Mouse (Mus musculus): Measurements from ENCODE around the gene Rfc2. TPM values are rescaled to one million over a fixed set of nuclear protein-coding genes. Genes with fewer than 3 reads are reported as not detected.
"Not testable (repeated sequence)": the region's sequence is repeated elsewhere in the genome, so short reads cannot be mapped to it uniquely, and the experiment has no call there.

Rfc2 gene
- polyA plus RNA-seq, 1 experiment from 2014 or later, result 326 TPM

DNA sequence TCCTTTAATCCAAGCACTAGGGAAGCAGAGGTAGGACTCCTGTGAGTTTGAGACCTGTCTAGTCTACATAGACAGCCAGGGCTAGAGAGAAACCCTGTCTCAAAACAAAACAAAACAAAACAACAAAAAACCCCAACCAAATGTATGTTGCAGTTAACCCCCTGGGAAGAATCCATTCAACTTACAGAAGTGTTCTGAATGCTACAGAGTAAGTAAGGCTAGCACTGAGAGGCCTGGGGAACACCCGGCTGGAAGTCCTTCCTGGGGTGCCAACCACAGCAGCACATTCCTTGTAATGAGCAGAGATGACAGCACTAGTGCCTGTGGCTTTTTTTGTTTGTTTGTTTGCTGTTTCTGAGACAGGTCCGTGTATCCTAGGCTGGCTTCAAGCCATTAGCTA is 51.7 kb downstream of the Rfc2 start:
- peaks cover 13% of the 10 kb centered on the region for H3K4me1 ChIP-seq
- H3K9me3 ChIP-seq, result no peaks in the 10 kb centered on the region
- no peak overlapping the region for H3K4me3 ChIP-seq
- H3K4me2 ChIP-seq, result no peak overlapping the region
- no peak overlapping the region for H3K27ac ChIP-seq
- no peak overlapping the region for H3K9ac ChIP-seq
- 61% methylated on average over 2 of the region's 2 CpGs for WGBS
- peaks cover 82% of the 10 kb centered on the region for H3K36me3 ChIP-seq
- ATAC-seq (ENCODE audit: insufficient number of reproducible peaks, insufficient read depth, low FRiP score, low TSS enrichment, low read depth), result no peak
- H3K27me3 ChIP-seq, result no peaks in the 10 kb centered on the region

DNA sequence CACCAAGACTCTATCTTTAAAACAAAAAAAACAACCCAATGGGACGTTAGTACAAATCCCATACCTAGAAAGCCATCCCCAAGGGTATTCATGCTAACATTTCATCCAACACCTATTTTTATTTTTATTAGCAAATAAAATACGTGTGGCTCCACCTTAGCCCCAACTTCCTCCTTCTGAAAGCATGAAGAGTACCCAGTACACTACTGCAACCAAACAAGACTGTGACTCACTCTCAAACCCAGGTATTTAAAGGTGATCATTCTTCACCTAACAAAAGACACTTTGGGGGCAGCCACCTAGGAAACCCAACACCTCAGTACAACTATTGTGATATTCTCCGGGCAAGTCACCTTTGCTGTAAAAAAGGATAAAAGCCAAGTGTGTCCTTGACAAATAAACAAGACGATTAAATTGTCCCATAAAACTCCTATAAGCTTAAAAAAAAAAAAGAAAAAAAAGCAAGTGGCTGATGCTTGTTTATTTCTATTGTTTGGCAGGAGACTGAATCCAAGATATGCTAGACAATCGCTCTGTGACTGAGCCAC is 56.7 kb downstream of the Rfc2 start:
- Histone ChIP-seq H3K9ac (peak overlapping the region; percentile 100), H3K4me1 (peaks cover 16% of the 10 kb centered on the region), H3K9me3 (no peaks in the 10 kb centered on the region), H3K4me3 (peak overlapping the region; percentile 99), H3K27ac (peak overlapping the region; percentile 96), H3K36me3 (peaks cover 37% of the 10 kb centered on the region), H3K27me3 (no peaks in the 10 kb centered on the region), H3K4me2 (peak overlapping the region; percentile 80)
- 26% methylated on average over 5 of the region's 5 CpGs for WGBS
- ATAC-seq (ENCODE audit: insufficient number of reproducible peaks, insufficient read depth, low FRiP score, low TSS enrichment, low read depth), result no peak

DNA sequence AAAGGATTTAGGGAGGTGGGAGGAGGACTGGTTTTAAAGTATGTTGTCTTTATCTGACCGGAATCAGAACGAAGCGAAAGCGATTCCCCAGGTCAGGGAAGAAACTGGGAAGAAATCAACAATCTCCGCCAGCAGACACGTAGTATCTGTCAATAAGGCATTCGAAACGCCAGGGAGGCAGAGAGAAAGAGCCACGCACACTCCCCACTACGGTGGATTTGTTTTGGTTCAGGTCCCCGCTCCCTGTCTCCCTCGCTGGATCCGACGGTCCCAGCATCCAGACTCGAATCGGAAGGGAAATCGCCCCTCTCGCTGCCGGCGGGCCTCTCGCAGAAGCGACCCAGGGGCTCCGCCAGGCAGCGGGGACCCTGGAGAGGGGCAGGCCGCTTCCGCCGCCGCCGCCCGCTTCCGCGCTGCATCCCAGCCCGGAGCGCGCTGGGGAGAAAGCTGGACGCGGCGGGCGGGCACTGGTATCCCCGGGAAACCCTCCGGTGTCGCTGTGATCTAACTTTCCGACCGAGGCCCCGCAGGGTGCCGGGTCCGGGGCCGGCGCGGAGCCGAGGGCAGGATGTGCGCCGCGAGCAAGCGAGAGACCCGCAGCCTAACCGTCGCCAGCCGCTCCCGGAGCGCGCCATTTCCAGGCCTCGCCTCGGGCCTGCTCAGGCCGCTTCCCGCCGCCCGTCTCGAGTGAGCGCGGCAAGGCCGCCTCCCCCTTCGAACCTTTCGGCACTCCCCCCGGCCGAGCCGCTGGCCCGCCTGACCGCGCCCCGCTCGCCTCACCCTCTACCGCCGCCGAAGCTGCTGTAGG is 57.5 kb downstream of the Rfc2 start:
- Histone ChIP-seq H3K27me3 (no peaks in the 10 kb centered on the region), H3K36me3 (peaks cover 30% of the 10 kb centered on the region), H3K4me2 (peak overlapping the region; percentile 80), H3K27ac (peak overlapping the region; percentile 96), H3K4me3 (peak overlapping the region; percentile 99), H3K9me3 (no peaks in the 10 kb centered on the region), H3K9ac (peak overlapping the region; percentile 100), H3K4me1 (peaks cover 16% of the 10 kb centered on the region)
- ATAC-seq (ENCODE audit: insufficient number of reproducible peaks, insufficient read depth, low FRiP score, low TSS enrichment, low read depth), result peak; percentile 11; the same call in 1 of the 2 replicates
- WGBS, result under 1% methylated on average over 69 of the region's 85 CpGs

DNA sequence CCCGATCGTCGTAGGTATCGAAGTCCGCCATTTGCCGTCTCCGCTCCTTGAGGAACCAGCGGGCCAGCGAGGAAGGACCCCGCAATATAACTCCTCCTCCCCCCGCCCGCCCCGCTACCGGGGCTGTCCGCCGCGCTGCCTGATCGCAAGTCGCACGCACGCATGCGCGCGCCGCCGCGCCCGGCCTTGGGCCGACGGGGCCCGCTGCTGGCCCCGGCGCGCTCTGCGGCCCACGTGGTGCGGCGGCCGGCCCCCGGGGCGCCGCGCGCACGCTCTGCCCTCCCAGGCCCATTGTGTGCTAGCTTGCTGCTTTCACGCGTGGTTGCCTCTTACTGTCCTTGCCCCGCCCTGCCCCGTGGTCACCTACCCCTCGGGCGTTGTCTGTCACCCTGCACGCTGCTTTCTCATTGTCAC is 58.1 kb downstream of the Rfc2 start, which contains the start of gene Eif4h:
Gene Eif4h (minus strand): TSS at position 222 of the 414 bp plus-strand sequence.
- no peaks in the 10 kb centered on the region for H3K27me3 ChIP-seq
- H3K4me2 ChIP-seq, result peak within 1 kb of the TSS; percentile 80
- peaks cover 16% of the 10 kb centered on the region for H3K4me1 ChIP-seq
- peak within 1 kb of the TSS; percentile 100 for H3K9ac ChIP-seq
- H3K36me3 ChIP-seq, result peaks cover 26% of the 10 kb centered on the region
- WGBS, result under 1% methylated on average over 34 of the region's 52 CpGs
- H3K9me3 ChIP-seq, result no peaks in the 10 kb centered on the region
- peak; percentile 85 for ATAC-seq (ENCODE audit: insufficient number of reproducible peaks, insufficient read depth, low FRiP score, low TSS enrichment, low read depth)
- H3K27ac ChIP-seq, result peak within 1 kb of the TSS; percentile 96
- peak within 1 kb of the TSS; percentile 99 for H3K4me3 ChIP-seq

DNA sequence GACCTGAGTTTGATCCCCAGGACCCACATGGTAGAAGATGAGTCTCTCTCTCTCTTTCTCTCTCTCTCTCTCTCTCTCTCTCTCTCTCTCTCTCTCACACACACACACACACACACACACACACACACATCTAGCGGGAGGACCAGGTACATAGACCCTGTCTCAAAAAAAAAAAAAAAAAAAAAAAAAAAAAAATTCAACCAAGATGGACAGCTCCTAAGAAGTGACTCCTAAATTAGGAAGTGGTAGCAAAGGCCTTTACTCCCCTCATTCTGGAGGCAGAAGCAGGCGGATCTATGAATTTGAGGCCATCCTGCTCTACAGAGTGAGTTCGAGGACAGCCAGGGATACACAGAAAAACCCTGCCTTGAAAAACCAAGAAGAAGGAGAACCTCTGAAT is 59.2 kb downstream of the Rfc2 start:
- no peak overlapping the region for H3K27ac ChIP-seq
- WGBS, result 89% methylated on average over 3 of the region's 3 CpGs
- no peak overlapping the region for H3K4me2 ChIP-seq
- H3K27me3 ChIP-seq, result no peaks in the 10 kb centered on the region
- ATAC-seq (ENCODE audit: insufficient number of reproducible peaks, insufficient read depth, low FRiP score, low TSS enrichment, low read depth), result no peak
- H3K9ac ChIP-seq, result no peak overlapping the region
- H3K36me3 ChIP-seq, result peaks cover 17% of the 10 kb centered on the region
- no peak overlapping the region for H3K4me3 ChIP-seq
- H3K9me3 ChIP-seq, result no peaks in the 10 kb centered on the region
- peaks cover 16% of the 10 kb centered on the region for H3K4me1 ChIP-seq

DNA sequence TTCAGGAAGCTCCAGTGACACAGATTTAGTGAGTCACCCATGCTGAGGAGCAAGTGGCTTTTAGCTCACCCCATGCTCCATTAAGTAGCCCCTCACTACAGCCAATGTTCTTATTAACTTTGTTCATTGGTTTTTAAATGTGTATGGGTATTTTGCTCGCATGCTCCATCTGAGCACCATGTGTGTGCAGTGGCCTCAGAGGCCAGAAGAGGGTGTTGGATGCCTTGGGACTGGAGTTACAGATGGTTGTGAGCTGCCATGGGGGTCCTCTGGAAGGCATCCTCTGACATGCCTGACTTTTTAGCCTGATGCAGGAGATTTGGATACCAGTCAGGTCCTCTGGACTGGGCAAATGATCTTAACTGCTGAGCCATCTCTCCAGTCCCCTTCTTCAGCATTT is 63.0 kb downstream of the Rfc2 start:
- Histone ChIP-seq H3K4me3 (no peak overlapping the region), H3K27me3 (no peaks in the 10 kb centered on the region), H3K4me2 (no peak overlapping the region), H3K9me3 (no peaks in the 10 kb centered on the region), H3K36me3 (no peaks in the 10 kb centered on the region), H3K9ac (no peak overlapping the region), H3K27ac (no peak overlapping the region), H3K4me1 (0 out of 2 replicates have a peak, but pooled peaks cover 4% of the 10 kb centered on the region)
- WGBS, result 75% methylated on average over 1 of the region's 1 CpGs
- no peak for ATAC-seq (ENCODE audit: insufficient number of reproducible peaks, insufficient read depth, low FRiP score, low TSS enrichment, low read depth)

DNA sequence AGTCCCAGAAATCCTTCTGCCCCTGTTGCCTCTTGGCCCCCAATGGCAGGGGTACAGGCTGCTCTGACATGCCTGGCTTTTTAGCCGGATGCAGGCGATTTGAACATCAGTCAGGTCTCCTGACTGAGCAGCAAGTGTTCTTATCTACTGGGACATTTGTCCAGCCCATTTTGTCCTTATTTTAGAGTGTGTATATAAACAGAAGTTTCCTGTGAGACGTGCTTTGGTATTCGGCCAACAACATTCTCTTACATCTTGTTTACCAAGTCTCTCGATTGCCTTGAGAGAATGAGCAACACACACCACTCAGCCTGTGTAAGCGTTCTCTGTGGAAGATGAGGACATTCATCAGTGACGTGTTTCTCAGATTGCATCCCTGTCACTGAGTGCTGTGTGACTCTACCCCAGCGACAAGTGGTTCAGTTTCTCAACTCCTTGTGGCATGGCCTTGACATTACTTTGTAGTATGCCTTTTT is 63.5 kb downstream of the Rfc2 start:
- WGBS, result 74% methylated on average over 8 of the region's 8 CpGs

DNA sequence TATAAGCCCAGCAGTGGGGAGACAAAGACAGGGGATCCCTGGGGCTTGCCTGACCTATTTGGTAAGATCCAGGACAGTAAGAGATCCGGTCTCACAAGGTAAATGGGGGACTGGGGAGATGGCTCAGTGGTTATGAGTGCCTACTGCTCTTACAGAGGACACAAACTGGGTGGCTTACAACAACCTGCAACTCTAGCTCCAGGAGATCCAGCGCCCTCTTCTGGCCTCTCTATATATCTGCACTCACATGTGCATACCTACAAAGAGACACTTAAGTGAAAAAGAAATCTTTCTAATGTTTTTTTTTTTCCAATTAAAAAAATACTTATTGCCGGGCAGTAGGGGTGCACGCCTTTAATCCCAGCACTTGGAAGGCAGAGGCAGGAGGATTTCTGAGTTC is 65.3 kb downstream of the Rfc2 start:
- Histone ChIP-seq H3K27ac (no peak overlapping the region), H3K36me3 (no peaks in the 10 kb centered on the region), H3K27me3 (no peaks in the 10 kb centered on the region), H3K9ac (no peak overlapping the region), H3K9me3 (no peaks in the 10 kb centered on the region; the same call in 1 of the 2 replicates), H3K4me1 (no peaks in the 10 kb centered on the region), H3K4me3 (no peak overlapping the region), H3K4me2 (no peak overlapping the region)
- 76% methylated on average over 4 of the region's 4 CpGs for WGBS
- ATAC-seq (ENCODE audit: insufficient number of reproducible peaks, insufficient read depth, low FRiP score, low TSS enrichment, low read depth), result no peak

More for the DNA sequence above, 63.5 kb downstream of the Rfc2 start:
- Histone ChIP-seq H3K9ac (no peak overlapping the region), H3K9me3 (no peaks in the 10 kb centered on the region), H3K4me1 (0 out of 2 replicates have a peak, but pooled peaks cover 2% of the 10 kb centered on the region), H3K4me3 (no peak overlapping the region), H3K27ac (no peak overlapping the region), H3K36me3 (no peaks in the 10 kb centered on the region), H3K4me2 (no peak overlapping the region), H3K27me3 (no peaks in the 10 kb centered on the region)
- no peak for ATAC-seq (ENCODE audit: insufficient number of reproducible peaks, insufficient read depth, low FRiP score, low TSS enrichment, low read depth)

DNA sequence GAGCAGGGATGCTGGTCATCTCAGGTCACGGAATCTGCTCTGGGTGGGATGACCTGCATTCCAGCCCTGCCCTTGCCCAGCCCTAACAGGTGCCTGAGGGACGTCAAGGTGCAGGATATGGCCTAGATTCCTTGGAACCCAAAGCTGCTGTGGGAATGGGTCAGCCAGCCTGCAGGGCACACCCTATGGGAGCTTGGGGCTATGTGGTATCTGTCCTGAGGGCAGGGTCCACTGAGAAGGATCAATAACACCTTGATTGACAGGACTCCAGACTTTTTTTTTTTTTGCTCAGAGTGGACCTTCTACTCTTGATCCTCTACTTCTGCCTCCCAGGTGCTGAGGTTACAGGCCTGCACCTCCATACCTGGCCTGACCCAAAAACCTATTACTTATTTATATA is 66.2 kb downstream of the Rfc2 start:
- H3K27me3 ChIP-seq, result no peaks in the 10 kb centered on the region
- H3K9ac ChIP-seq, result no peak overlapping the region
- H3K4me1 ChIP-seq, result no peaks in the 10 kb centered on the region
- no peak overlapping the region for H3K27ac ChIP-seq
- WGBS, result 71% methylated on average over 2 of the region's 2 CpGs
- ATAC-seq (ENCODE audit: insufficient number of reproducible peaks, insufficient read depth, low FRiP score, low TSS enrichment, low read depth), result no peak
- H3K36me3 ChIP-seq, result no peaks in the 10 kb centered on the region
- H3K4me3 ChIP-seq, result no peak overlapping the region
- H3K9me3 ChIP-seq, result no peaks in the 10 kb centered on the region; the same call in 1 of the 2 replicates
- H3K4me2 ChIP-seq, result no peak overlapping the region

DNA sequence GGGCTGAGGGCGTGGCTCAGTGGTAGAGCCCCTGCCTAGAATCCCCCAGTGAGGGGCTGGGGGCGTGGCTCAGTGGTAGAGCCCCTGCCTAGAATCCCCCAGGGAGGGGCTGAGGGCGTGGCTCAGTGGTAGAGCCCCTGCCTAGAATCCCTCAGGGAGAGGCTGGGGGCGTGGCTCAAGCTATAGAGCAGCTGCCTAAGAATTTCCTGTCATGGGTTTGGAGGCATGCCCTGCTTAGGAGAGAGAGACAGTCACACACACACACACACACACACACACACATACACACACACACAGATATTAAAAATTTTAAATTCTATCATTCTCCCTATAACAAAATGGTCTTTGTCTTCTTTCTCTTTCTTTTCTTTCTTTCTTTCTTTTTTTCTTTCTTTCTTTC is 67.8 kb downstream of the Rfc2 start:
- not testable (repeated sequence) for H3K36me3 ChIP-seq; H3K4me1 ChIP-seq; H3K4me3 ChIP-seq; H3K4me2 ChIP-seq; ATAC-seq (ENCODE audit: insufficient number of reproducible peaks, insufficient read depth, low FRiP score, low TSS enrichment, low read depth); H3K9ac ChIP-seq; H3K27me3 ChIP-seq; H3K9me3 ChIP-seq; H3K27ac ChIP-seq
- WGBS, result 63% methylated on average over 4 of the region's 4 CpGs

DNA sequence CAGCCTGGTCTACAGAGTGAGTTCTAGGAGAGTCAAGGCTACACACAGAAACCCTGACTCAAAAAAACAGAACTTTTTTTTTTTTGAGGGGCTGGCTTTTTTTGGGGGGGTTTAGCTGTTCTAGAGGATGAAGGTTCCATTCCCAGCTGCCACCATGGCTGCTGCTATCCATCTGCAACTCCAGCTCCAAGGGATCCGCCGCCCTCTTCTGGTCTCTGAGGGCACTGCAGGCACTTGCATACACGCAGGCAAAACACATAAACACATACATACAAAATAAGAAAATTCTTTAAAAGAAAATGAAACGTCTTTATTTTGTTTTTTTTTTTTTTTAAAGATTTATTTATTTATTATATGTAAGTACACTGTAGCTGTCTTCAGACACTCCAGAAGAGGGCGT is 69.8 kb downstream of the Rfc2 start:
- Histone ChIP-seq H3K4me2 (no peak overlapping the region), H3K4me3 (no peak overlapping the region), H3K9me3 (no peaks in the 10 kb centered on the region; the same call in 1 of the 2 replicates), H3K27me3 (no peaks in the 10 kb centered on the region), H3K4me1 (no peaks in the 10 kb centered on the region), H3K9ac (no peak overlapping the region), H3K27ac (no peak overlapping the region), H3K36me3 (no peaks in the 10 kb centered on the region)
- 49% methylated on average over 5 of the region's 5 CpGs for WGBS
- ATAC-seq (ENCODE audit: insufficient number of reproducible peaks, insufficient read depth, low FRiP score, low TSS enrichment, low read depth), result no peak

Measured in embryonic facial prominence, embryonic 13.5 days (tissue).